9 mouse cellular contexts compared by ENCODE assay signal in genomic region chr16:34926531-34927435, GRCm38 (mm10).
DNase-seq lines count a peak whose midpoint lies in the region; ATAC-seq and TF ChIP-seq lines count a peak whose summit lies in the region.
"Had no signal": no experiment of that assay in that cellular context is flagged by ENCODE, and none has a peak within 500 bp of the region (broad histone marks: within the 10 kb centered on the region; RNA-seq: fewer than 3 reads in every experiment).

No protein-coding gene starts in this region.

- no peaks in the 10 kb centered on the region for H3K9me3 ChIP-seq in midbrain, embryonic 10.5 days (replicated peaks)
- no peaks in the 10 kb centered on the region for H3K9me3 ChIP-seq in midbrain, embryonic 15.5 days
- no peaks in the 10 kb centered on the region for H3K9me3 ChIP-seq in kidney, embryonic 16.5 days (ENCODE audit: low read length)
- no peaks in the 10 kb centered on the region for H3K9me3 ChIP-seq in neural tube, embryonic 14.5 days (ENCODE audit: control insufficient read depth, low read length)

- intact Hi-C loops in gastrocnemius, adult 2 months (cut with DNase I): no loop called here

- no peak overlapping the region for H3K9ac ChIP-seq in midbrain, embryonic 15.5 days
- no peak overlapping the region for H3K9ac ChIP-seq in kidney, embryonic 16.5 days (replicated peaks; ENCODE audit: low read length)
- H3K9ac ChIP-seq in neural tube, embryonic 14.5 days (replicated peaks; ENCODE audit: low read depth, low read length): no peak overlapping the region

- peak overlapping the region; percentile 63 for H3K4me3 ChIP-seq in gastrocnemius, adult 2 months
- no peak overlapping the region for H3K4me3 ChIP-seq in midbrain, embryonic 10.5 days
- H3K4me3 ChIP-seq in midbrain, embryonic 15.5 days: no peak overlapping the region
- H3K4me3 ChIP-seq in kidney, embryonic 16.5 days (ENCODE audit: low read length): no peak overlapping the region
- H3K4me3 ChIP-seq in neural tube, embryonic 14.5 days (ENCODE audit: low read depth, low read length): no peak overlapping the region
- H3K4me3 ChIP-seq: left cerebral cortex, adult 2 months had no signal

- peaks cover 21% of the 10 kb centered on the region for H3K4me1 ChIP-seq in midbrain, embryonic 10.5 days
- H3K4me1 ChIP-seq in midbrain, embryonic 15.5 days: peaks cover 14% of the 10 kb centered on the region
- H3K4me1 ChIP-seq in kidney, embryonic 16.5 days (ENCODE audit: insufficient read depth, low read length): peaks cover 47% of the 10 kb centered on the region
- H3K4me1 ChIP-seq in neural tube, embryonic 14.5 days (ENCODE audit: control insufficient read depth, insufficient read depth, low read length): no peaks in the 10 kb centered on the region

- 87% methylated on average over 9 of the region's 9 CpGs for WGBS in midbrain, embryonic 10.5 days
- 82% methylated on average over 9 of the region's 9 CpGs for WGBS in midbrain, embryonic 15.5 days
- 69% methylated on average over 9 of the region's 9 CpGs for WGBS in kidney, embryonic 16.5 days
- WGBS in neural tube, embryonic 14.5 days: 68% methylated on average over 9 of the region's 9 CpGs

- H3K4me2 ChIP-seq in midbrain, embryonic 15.5 days: no peak overlapping the region
- no peak overlapping the region for H3K4me2 ChIP-seq in kidney, embryonic 16.5 days (replicated peaks; ENCODE audit: low read depth, low read length)
- no peak overlapping the region for H3K4me2 ChIP-seq in neural tube, embryonic 14.5 days (ENCODE audit: low read depth, low read length)

- peak overlapping the region; percentile 84 for H3K27ac ChIP-seq in gastrocnemius, adult 2 months
- H3K27ac ChIP-seq in midbrain, embryonic 10.5 days (replicated peaks): 0 out of 2 replicates have a peak overlapping the region, but pooled peaks have one; percentile 25
- H3K27ac ChIP-seq in midbrain, embryonic 15.5 days: no peak overlapping the region
- H3K27ac ChIP-seq in kidney, embryonic 16.5 days (ENCODE audit: low read length): peak overlapping the region; percentile 84
- 0 out of 2 replicates have a peak overlapping the region, but pooled peaks have one; percentile 6 for H3K27ac ChIP-seq in neural tube, embryonic 14.5 days (ENCODE audit: low read depth, low read length)
- H3K27ac ChIP-seq: left cerebral cortex, adult 2 months had no signal

- no peak for ATAC-seq in midbrain, embryonic 15.5 days (replicated peaks)
- no peak for ATAC-seq in kidney, embryonic 16.5 days (ENCODE audit: low FRiP score, low TSS enrichment)
- ATAC-seq in neural tube, embryonic 14.5 days (ENCODE audit: low read depth): no peak

- H3K27me3 ChIP-seq in midbrain, embryonic 10.5 days (ENCODE audit: low read depth, poor library complexity, severe bottlenecking): no peaks in the 10 kb centered on the region
- H3K27me3 ChIP-seq in midbrain, embryonic 15.5 days (replicated peaks): no peaks in the 10 kb centered on the region
- no peaks in the 10 kb centered on the region for H3K27me3 ChIP-seq in kidney, embryonic 16.5 days (ENCODE audit: insufficient read depth, low read length)
- H3K27me3 ChIP-seq in neural tube, embryonic 14.5 days (ENCODE audit: control insufficient read depth, insufficient read depth, low read length): no peaks in the 10 kb centered on the region

- TF ChIP-seq CTCF in gastrocnemius, adult 2 months (IDR thresholded peaks at IDR 0.05): no peak

- peaks cover 8% of the 10 kb centered on the region; the same call in 1 of the 2 replicates for H3K36me3 ChIP-seq in midbrain, embryonic 10.5 days
- H3K36me3 ChIP-seq in midbrain, embryonic 15.5 days (replicated peaks): no peaks in the 10 kb centered on the region
- H3K36me3 ChIP-seq in kidney, embryonic 16.5 days (ENCODE audit: insufficient read depth, low read length): peaks cover 4% of the 10 kb centered on the region; the same call in 1 of the 2 replicates
- H3K36me3 ChIP-seq in neural tube, embryonic 14.5 days (ENCODE audit: control insufficient read depth, insufficient read depth, low read length): no peaks in the 10 kb centered on the region

- DNase-seq in gastrocnemius, adult 2 months: no peak
- no peak for DNase-seq in gastrocnemius, postnatal 10 days
- DNase-seq in midbrain, embryonic 10.5 days (ENCODE audit: low spot score): no peak
- no peak for DNase-seq in urinary bladder, adult 18-20 months (ENCODE audit: low spot score in 2 of 2)
- no peak for DNase-seq in layer of hippocampus, adult 18-20 months (ENCODE audit: low spot score in 2 of 2)
